Mouse (Mus musculus) midbrain, embryonic 13.5 days (tissue): Measurements from ENCODE around the gene Gorasp1. TPM values are rescaled to one million over a fixed set of nuclear protein-coding genes. Genes with fewer than 3 reads are reported as not detected.

ENCODE experiments used
- ATAC-seq: fragments of 200-750 bp; cut with Nextera tagmentation; 2 replicates; pipeline ENCODE4 v1.8.0; 2017; ENCODE audit warnings: mild to moderate bottlenecking, moderate TSS enrichment, moderate library complexity
- H3K27ac ChIP-seq: fragments of 300-500 bp; sonication (generic); 2 replicates; pipeline ENCODE4 v1.5.1; 2015; ENCODE audit warnings: inconsistent platforms, mild to moderate bottlenecking, moderate library complexity
- H3K27me3 ChIP-seq: fragments of 300-500 bp; sonication (generic); 2 replicates; pipeline ENCODE4 v1.6.1; 2015; ENCODE audit warnings: mild to moderate bottlenecking, inconsistent platforms
- H3K36me3 ChIP-seq: fragments of 300-500 bp; sonication (generic); 2 replicates; pipeline ENCODE4 v1.6.1; 2015; ENCODE audit warnings: mild to moderate bottlenecking, inconsistent platforms
- H3K4me1 ChIP-seq: fragments of 300-500 bp; sonication (generic); replicated peaks from 2 replicates; pipeline ENCODE4 v1.6.1; 2015; ENCODE audit warnings: inconsistent platforms
- H3K4me2 ChIP-seq: fragments of 300-500 bp; sonication (generic); replicated peaks from 2 replicates; pipeline ENCODE4 v1.6.1; 2015; ENCODE audit warnings: moderate library complexity, mild to moderate bottlenecking, inconsistent platforms
- H3K4me3 ChIP-seq: fragments of 300-500 bp; sonication (generic); replicated peaks from 2 replicates; pipeline ENCODE4 v1.5.1; 2015; ENCODE audit warnings: mild to moderate bottlenecking, inconsistent platforms
- H3K9ac ChIP-seq: fragments of 300-500 bp; sonication (generic); replicated peaks from 2 replicates; pipeline ENCODE4 v1.6.1; 2015; ENCODE audit warnings: mild to moderate bottlenecking, inconsistent platforms
- H3K9me3 ChIP-seq: fragments of 300-500 bp; sonication (generic); 2 replicates; pipeline ENCODE4 v1.6.1; 2016; ENCODE audit warnings: mild to moderate bottlenecking, inconsistent platforms
- WGBS: fragments of 180-500 bp; shearing (Covaris S2); methylation state at CpG from one replicate; pipeline ENCODE4 v1.1.7; 2015; 5-methylcytosine and 5-hydroxymethylcytosine counted together
- polyA plus RNA-seq: library from polyadenylated mRNA; unstranded; fragments of >200 nt; fragmentation: Nextera tagmentation; extraction: Ambion mirVana; gene quantifications from 2 replicates; pipeline ENCODE4 v1.2.1, GENCODE M21; 2015

Gorasp1 gene
- polyA plus RNA-seq, 1 experiment from 2014 or later: 22.9 TPM

DNA sequence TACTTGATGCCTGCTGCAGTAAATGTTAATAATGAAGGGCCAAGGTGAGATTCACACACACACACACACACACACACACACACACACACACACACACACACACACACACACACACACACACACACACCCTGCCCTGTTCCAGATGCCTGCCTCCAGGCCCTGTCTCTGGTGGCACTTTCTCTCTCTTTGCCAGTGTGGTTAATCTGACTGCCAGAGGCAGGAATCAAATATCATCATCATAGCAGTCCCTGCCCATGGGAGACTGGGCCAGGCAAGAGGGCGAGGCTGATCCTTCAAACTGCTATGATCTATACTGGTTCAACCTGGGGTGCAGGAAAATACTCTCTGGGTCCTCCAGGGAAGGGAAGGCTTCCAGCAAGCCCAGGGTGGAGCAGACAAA lies 17.5 kb downstream of the Gorasp1 start:
- 87% methylated on average over 1 of the region's 1 CpGs for WGBS
- Histone ChIP-seq H3K9ac (no peak overlapping the region), H3K27me3 (no peaks in the 10 kb centered on the region), H3K36me3 (peaks cover 89% of the 10 kb centered on the region), H3K27ac (no peak overlapping the region), H3K4me3 (no peak overlapping the region), H3K4me2 (no peak overlapping the region), H3K9me3 (no peaks in the 10 kb centered on the region), H3K4me1 (no peaks in the 10 kb centered on the region)
- no peak for ATAC-seq

DNA sequence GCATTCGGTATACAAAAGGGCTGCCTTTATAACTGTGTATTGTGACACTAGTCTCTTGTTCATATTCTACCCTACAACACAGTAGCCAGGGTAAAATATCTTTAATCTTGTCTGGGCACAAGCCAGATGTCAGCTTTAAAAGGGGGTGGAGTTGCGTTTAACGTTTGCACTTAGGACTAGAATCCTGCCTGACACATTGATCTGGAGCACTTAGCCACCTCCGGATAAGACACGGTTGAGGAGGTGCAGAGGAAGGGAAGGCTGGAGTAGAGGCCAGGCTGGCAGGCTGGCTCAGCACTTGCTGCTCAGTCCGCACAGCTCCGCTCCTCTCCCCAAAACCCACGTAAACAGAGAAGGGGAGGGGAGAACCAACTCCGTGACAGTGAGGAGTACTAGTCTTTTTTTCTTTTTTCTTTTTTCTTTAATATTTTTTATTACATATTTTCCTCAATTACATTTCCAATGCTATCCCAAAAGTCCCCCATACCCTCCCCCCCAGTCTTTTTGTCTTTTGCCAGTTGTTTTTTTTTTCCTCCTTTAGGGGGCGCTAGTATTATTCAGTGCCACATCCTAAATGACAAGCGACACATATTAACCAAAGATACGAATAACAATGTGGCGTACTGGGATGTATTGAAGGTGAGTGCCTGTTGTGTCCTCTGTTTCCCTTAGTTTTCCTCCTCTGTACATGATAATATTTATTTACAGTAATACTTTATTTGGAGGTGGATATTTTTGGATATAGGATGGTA lies 24.1 kb downstream of the Gorasp1 start:
- no peak overlapping the region for H3K27ac ChIP-seq
- H3K4me3 ChIP-seq: no peak overlapping the region
- H3K27me3 ChIP-seq: no peaks in the 10 kb centered on the region
- ATAC-seq: no peak
- no peaks in the 10 kb centered on the region for H3K4me1 ChIP-seq
- H3K9me3 ChIP-seq: no peaks in the 10 kb centered on the region
- no peak overlapping the region for H3K9ac ChIP-seq
- H3K36me3 ChIP-seq: peaks cover 95% of the 10 kb centered on the region
- H3K4me2 ChIP-seq: no peak overlapping the region
- 75% methylated on average over 13 of the region's 13 CpGs for WGBS

DNA sequence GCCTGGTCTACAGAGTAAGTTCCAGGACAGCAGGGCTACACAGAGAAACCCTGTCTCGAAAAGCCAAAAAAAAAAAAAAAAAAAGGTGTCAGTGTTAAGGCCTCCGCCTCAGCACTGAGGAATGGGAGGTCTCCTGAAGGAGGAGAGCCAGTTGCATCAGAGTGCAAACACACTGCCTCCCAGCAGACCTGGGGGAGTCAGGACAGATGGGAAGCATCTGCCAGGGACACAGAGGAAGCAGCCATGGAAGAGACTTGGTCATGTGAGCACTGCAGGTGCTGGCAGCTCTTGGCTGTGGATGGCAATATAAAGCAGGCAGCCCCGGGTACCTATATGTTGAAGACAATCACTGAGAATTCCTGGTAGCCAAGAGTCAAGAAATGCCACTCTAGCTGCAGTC lies 27.4 kb downstream of the Gorasp1 start:
- no peak overlapping the region for H3K27ac ChIP-seq
- H3K4me1 ChIP-seq: no peaks in the 10 kb centered on the region
- peaks cover 95% of the 10 kb centered on the region for H3K36me3 ChIP-seq
- H3K9me3 ChIP-seq: no peaks in the 10 kb centered on the region
- 92% methylated on average over 3 of the region's 3 CpGs for WGBS
- H3K9ac ChIP-seq: no peak overlapping the region
- H3K4me2 ChIP-seq: no peak overlapping the region
- no peak overlapping the region for H3K4me3 ChIP-seq
- no peak for ATAC-seq
- H3K27me3 ChIP-seq: no peaks in the 10 kb centered on the region

DNA sequence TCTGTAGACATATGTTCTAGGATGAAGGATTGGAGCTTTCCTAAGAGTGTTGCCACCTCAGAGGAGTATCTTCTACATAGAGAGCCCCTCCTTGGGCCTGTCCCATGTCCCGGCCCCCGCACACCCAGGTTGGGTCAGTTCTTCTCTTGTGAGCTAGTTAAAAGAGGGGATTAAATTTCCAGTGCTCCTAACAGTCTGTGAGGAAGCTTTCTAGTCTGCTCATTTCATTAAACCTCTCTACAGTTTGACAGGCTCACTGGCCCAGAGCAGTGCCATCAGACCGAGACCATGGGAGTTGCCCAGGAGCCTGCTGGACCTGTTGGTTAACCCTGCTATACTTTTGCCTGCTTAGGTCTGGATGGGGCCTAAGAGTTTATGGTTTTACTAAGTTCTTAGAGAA lies 28.7 kb downstream of the Gorasp1 start:
- ATAC-seq: no peak
- WGBS: 95% methylated on average over 3 of the region's 3 CpGs

DNA sequence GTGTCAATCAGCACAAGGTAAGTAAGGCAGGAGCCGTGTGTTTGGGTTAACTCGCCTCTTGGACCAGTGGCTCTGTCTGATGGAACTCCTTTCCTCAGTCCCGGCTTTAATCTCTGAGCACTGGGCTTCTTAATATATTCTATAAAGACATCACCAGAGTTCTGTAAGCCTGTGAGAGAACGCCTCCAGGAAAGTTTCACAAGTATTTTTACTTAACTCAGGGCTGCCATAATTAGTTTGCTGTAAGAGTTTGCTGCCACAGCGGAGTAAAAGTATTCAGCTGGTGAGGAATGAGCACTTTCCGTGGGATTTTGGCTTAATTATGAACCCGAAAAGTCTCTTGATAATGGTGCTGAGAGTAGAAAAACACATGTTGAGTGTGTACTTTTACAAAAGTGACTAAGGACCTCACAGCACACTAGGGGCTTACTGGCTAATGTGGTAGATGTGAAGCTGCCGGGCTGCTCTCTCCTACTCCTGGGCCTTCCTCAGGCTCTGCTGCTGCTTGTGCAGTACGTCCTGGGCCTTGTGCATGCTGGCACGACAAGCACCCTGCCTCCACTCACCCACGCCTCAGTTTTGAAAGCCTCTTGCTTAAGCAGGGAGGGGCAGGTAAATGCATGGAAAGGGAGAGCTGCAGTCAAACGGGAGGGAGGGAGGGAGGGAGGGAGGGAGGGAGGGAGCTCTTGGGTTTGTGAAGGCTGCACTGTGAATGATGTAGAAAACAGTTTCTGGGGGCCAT lies 34.8 kb downstream of the Gorasp1 start:
- WGBS: 83% methylated on average over 12 of the region's 12 CpGs
- H3K27ac ChIP-seq: no peak overlapping the region
- H3K9ac ChIP-seq: no peak overlapping the region
- no peaks in the 10 kb centered on the region for H3K4me1 ChIP-seq
- H3K4me3 ChIP-seq: no peak overlapping the region
- no peaks in the 10 kb centered on the region for H3K9me3 ChIP-seq
- no peak overlapping the region for H3K4me2 ChIP-seq
- H3K27me3 ChIP-seq: no peaks in the 10 kb centered on the region
- ATAC-seq: no peak
- H3K36me3 ChIP-seq: peaks cover 55% of the 10 kb centered on the region

More for the DNA sequence above, 28.7 kb downstream of the Gorasp1 start:
- Histone ChIP-seq H3K27ac (no peak overlapping the region), H3K9me3 (no peaks in the 10 kb centered on the region), H3K4me3 (no peak overlapping the region), H3K4me1 (no peaks in the 10 kb centered on the region), H3K9ac (no peak overlapping the region), H3K27me3 (no peaks in the 10 kb centered on the region), H3K36me3 (peaks cover 95% of the 10 kb centered on the region), H3K4me2 (no peak overlapping the region)

DNA sequence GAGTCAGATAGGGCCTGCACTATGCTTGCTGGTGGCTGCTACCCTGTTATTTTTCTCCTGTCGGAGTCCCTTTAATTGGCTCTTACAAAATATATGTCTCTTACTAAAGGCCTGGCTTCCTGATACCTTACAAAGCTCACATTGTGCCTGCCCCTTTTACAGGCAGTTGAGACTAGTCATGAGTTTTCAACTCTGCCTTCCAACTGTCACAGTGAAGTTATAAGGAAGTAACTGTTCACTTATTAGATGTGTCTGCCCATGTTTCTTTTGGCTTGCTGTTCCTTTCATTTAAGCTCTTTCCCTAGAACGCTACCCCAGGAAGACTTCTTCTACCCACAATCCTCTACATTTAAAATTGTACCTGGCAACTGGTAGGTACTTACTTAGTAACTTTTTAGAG lies 37.9 kb downstream of the Gorasp1 start:
- Histone ChIP-seq H3K4me3 (no peak overlapping the region), H3K36me3 (peaks cover 27% of the 10 kb centered on the region), H3K27me3 (no peaks in the 10 kb centered on the region), H3K9ac (no peak overlapping the region), H3K4me1 (peaks cover 13% of the 10 kb centered on the region), H3K27ac (no peak overlapping the region), H3K9me3 (no peaks in the 10 kb centered on the region), H3K4me2 (no peak overlapping the region)
- no peak for ATAC-seq
- WGBS: 97% methylated on average over 2 of the region's 2 CpGs

DNA sequence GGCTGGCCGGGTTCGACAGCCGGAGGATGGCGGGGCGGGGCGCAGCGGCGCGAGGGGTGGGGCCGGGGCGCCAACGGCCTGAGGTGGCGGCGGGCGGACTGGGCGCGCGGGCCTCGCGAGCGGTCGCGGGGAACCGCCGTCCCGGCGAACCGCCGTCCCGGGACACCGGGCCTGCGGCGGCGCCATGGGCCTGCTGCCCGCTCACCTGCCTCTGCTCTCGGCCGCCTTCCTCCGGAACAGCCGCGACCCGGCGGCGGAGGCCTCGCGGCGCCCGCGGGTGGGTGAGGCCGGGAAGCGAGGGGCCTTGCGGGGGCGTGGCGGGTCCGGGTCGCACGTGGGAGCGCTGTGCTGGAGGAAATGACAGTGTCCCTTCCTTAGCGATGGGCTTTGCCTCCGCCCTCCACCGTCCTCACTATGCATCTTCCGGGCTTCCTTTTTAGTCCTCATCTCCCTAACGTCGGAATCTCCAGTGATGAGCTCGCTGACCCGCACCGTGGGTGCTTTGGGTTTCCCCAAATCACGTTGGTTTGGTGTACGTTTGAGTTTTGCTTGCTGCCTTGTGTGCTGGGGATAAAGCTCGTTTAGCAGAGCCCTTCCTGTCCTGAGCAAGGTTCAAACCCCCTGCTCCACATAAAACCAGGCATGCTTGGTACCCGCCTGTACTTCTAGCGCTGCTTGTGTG lies 42.2 kb downstream of the Gorasp1 start:
- Histone ChIP-seq H3K9ac (peak overlapping the region; percentile 90), H3K4me2 (peak overlapping the region; percentile 95), H3K4me1 (peaks cover 16% of the 10 kb centered on the region), H3K27ac (peak overlapping the region; percentile 77), H3K27me3 (peaks cover 11% of the 10 kb centered on the region; the same call in 1 of the 2 replicates), H3K4me3 (peak overlapping the region; percentile 99), H3K9me3 (no peaks in the 10 kb centered on the region), H3K36me3 (no peaks in the 10 kb centered on the region)
- under 1% methylated on average over 63 of the region's 71 CpGs for WGBS
- ATAC-seq: no peak; the same call in 1 of the 2 replicates

DNA sequence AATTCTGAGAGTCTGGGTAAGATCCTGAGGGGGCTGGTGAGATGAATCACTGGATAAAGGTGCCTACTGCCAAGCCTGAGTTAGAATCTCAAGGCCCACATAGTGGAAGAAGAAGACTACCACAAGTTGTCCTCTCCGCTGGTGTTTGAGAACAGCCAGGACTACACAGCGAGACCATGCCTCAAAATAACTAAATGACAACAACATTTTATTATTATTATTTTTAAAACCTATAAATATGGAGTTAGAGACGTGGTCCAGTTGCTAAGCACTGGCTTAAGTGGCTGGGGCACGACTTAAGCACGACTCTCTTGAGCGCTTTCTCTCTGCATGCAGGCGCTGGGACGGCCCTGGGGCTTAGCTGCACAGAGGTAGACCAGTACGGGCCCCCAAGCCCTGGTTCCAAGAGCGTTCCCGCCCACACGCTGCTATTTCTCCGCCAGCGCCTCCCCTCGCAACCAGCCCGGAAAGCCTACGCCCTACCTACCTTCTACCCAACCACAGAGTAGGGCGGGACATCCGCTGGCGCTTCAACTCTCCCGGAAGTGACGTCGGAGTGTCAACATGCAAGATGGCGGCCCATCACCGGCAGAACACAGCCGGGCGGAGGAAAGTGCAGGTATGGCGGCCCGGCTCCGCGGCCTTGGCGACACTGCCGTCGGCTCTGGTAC lies 42.9 kb downstream of the Gorasp1 start, which contains the start of gene Wdr48:
TSS of gene Wdr48 (plus strand) at position 540 of the 671 bp plus-strand sequence.
- H3K9ac ChIP-seq: peak within 1 kb of the TSS; percentile 90
- 4% methylated on average over 34 of the region's 34 CpGs for WGBS
- H3K4me1 ChIP-seq: peaks cover 21% of the 10 kb centered on the region
- ATAC-seq: peak; percentile 99
- no peaks in the 10 kb centered on the region for H3K36me3 ChIP-seq
- H3K27ac ChIP-seq: peak within 1 kb of the TSS; percentile 85
- H3K27me3 ChIP-seq: peaks cover 11% of the 10 kb centered on the region; the same call in 1 of the 2 replicates
- peak within 1 kb of the TSS; percentile 95 for H3K4me2 ChIP-seq
- no peaks in the 10 kb centered on the region for H3K9me3 ChIP-seq
- peak within 1 kb of the TSS; percentile 99 for H3K4me3 ChIP-seq

DNA sequence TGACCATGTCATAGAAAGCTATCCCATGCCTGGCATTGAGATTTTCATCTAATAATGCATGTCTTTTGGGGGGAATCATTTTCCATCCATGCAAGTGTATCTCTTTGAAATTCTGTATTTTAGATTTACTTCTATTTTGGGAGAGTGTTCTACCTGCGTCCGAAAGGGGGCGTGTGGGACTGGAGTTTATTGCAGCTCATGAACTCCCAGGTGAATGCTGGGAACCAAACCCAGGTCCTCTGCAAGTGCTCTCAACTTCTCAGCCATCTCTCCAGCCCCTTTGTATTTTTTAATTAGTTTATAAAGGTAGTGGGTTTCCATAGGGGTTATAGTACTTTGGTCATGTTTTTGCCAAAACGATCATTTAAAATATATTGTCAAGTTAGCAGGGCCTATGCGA lies 43.5 kb downstream of the Gorasp1 start:
- WGBS: 91% methylated on average over 5 of the region's 5 CpGs
- H3K9ac ChIP-seq: no peak overlapping the region
- H3K27me3 ChIP-seq: peaks cover 11% of the 10 kb centered on the region; the same call in 1 of the 2 replicates
- H3K27ac ChIP-seq: 0 out of 2 replicates have a peak overlapping the region, but pooled peaks have one; percentile 85
- H3K4me3 ChIP-seq: peak overlapping the region; percentile 99; the same call in 1 of the 2 replicates
- no peaks in the 10 kb centered on the region for H3K9me3 ChIP-seq
- peaks cover 26% of the 10 kb centered on the region for H3K4me1 ChIP-seq
- no peak for ATAC-seq
- H3K36me3 ChIP-seq: no peaks in the 10 kb centered on the region
- H3K4me2 ChIP-seq: peak overlapping the region; percentile 95

DNA sequence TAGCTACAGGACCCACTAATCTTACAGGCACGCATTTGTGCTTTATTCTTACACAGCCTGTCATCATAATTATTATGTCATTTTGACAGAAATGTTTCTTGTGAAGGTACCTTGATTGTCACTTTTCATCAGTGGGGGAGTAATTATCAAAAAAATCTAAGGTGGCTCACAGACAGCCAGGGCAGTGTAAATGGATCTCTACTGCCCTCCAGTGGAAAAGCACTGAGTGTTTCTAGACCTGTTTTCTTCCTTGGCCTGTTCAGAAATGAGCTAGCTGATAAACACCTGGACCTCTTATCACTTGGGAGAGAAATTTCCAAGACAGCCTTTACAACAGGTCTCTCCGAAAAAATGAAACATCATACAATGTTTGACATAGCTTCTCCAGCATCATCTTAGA lies 46.7 kb downstream of the Gorasp1 start:
- H3K4me1 ChIP-seq: peaks cover 27% of the 10 kb centered on the region
- ATAC-seq: no peak
- WGBS: 40% methylated on average over 2 of the region's 2 CpGs
- H3K36me3 ChIP-seq: no peaks in the 10 kb centered on the region
- peaks cover 19% of the 10 kb centered on the region for H3K27me3 ChIP-seq
- H3K9ac ChIP-seq: no peak overlapping the region
- H3K4me3 ChIP-seq: no peak overlapping the region
- no peak overlapping the region for H3K4me2 ChIP-seq
- no peaks in the 10 kb centered on the region for H3K9me3 ChIP-seq
- no peak overlapping the region for H3K27ac ChIP-seq

DNA sequence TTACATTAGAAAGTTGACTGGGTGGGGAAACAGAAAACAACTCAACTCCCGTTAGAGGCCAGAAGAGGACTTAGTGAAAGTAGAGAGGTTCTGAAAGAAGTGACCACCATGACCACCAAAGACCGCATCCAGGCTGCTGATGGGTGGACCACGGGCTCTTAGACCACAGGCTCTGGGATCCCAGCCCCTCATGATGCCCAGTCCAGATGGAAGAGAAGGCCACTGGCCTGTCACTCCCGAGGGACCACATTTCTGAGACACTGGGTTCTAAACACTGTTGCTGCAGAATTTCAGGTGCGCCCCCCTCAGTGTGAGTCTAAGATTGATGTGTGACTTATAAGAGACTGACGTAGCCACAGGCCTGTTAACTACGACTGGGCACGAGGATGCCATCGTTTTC lies 47.9 kb downstream of the Gorasp1 start:
- Histone ChIP-seq H3K9me3 (no peaks in the 10 kb centered on the region), H3K36me3 (no peaks in the 10 kb centered on the region), H3K4me1 (peaks cover 22% of the 10 kb centered on the region), H3K4me3 (no peak overlapping the region), H3K27ac (peak overlapping the region; percentile 67), H3K27me3 (peaks cover 19% of the 10 kb centered on the region), H3K9ac (no peak overlapping the region), H3K4me2 (no peak overlapping the region)
- no peak for ATAC-seq
- WGBS: 65% methylated on average over 9 of the region's 9 CpGs
